Mouse (Mus musculus): Measurements from ENCODE around the gene Armc2.

DNA sequence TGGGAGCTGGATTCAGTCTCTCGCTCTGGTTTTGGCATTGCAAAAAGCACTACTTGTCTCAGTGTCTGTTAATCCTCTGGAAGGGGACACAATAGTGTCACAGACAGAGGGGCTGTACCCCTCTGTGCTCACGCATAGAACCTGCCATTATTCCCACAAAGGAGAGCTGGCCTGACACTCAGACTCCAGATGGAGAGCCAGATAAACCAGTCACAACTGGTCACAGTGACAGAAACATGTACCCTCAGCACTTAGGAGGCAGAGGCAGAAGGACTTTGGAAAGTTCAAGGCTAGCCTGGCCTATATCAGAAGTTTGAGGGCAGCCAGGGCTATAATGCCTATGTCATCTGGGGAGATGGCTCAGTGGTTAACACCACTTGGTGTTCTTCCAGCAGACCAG, 23.2 kb downstream of the Armc2 start:
- TF ChIP-seq CTCF (IDR thresholded peaks at IDR 0.05; ENCODE audit: borderline replicate concordance, extremely low read depth, insufficient read depth, insufficient read length) (no peak), POLR2A (IDR thresholded peaks at IDR 0.05; ENCODE audit: borderline replicate concordance, extremely low read depth, insufficient read depth, insufficient read length, poor library complexity, severe bottlenecking) (no peak)
